Mouse (Mus musculus) spleen, adult 2 months (tissue): ENCODE results near the gene Fgf22.

Source experiments
- CTCF ChIP-seq: fragments of 200-500 bp; IDR thresholded peaks from 2 replicates; pipeline ENCODE4 v1.5.1; 2011; ENCODE audit warnings: mild to moderate bottlenecking, inconsistent platforms; ENCODE audit not compliant: insufficient read depth, insufficient read length, insufficient replicate concordance; ENCODE audit errors: extremely low read depth
- POLR2A ChIP-seq: fragments of 200-500 bp; IDR thresholded peaks from 2 replicates; pipeline ENCODE4 v1.6.1; 2011; ENCODE audit warnings: low read depth, low read length, inconsistent platforms

- TF ChIP-seq CTCF (no peak), POLR2A (no peak)
Observed at GRCm38 (mm10) chr10:79774486-79775279, 19.8 kb downstream of the Fgf22 start.
